24 mouse cellular contexts compared by ENCODE assay signal in genomic region chr1:176727372-176727771, GRCm38 (mm10).
DNase-seq lines count a peak whose midpoint lies in the region; ATAC-seq and TF ChIP-seq lines count a peak whose summit lies in the region.
"Had no signal": no experiment of that assay in that cellular context is flagged by ENCODE, and none has a peak within 500 bp of the region (broad histone marks: within the 10 kb centered on the region; RNA-seq: fewer than 3 reads in every experiment).

No protein-coding gene starts in this region.

- TF ChIP-seq POLR2A in CH12.LX (IDR thresholded peaks at IDR 0.05; ENCODE audit: low read depth, low read length) (no peak), MEL (IDR thresholded peaks at IDR 0.05; ENCODE audit: control insufficient read depth in 1 of 2, insufficient read depth in 1 of 2, low read depth in 1 of 2, low read length in 2 of 2, poor library complexity in 1 of 2) (no peak)

- H3K4me3 ChIP-seq in hindbrain, embryonic 12.5 days, result no peak overlapping the region
- no peak overlapping the region for H3K4me3 ChIP-seq in hindbrain, embryonic 14.5 days (replicated peaks; ENCODE audit: low read length)
- H3K4me3 ChIP-seq in CH12.LX (replicated peaks in 1 of 3; ENCODE audit: low read depth in 2 of 3, low read length in 2 of 3, poor library complexity in 1 of 3), result no peak overlapping the region
- H3K4me3 ChIP-seq in MEL (ENCODE audit: control insufficient read depth in 1 of 2, insufficient read depth in 1 of 2, low read depth in 2 of 2, low read length in 2 of 2), result no peak overlapping the region
- H3K4me3 ChIP-seq: embryonic facial prominence, embryonic 13.5 days; embryonic facial prominence, embryonic 15.5 days; erythroblast, embryonic 14.5 days; forebrain, embryonic 10.5 days; forebrain, embryonic 12.5 days had no signal

- no peak overlapping the region for H3K9ac ChIP-seq in hindbrain, embryonic 12.5 days
- no peak overlapping the region for H3K9ac ChIP-seq in hindbrain, embryonic 14.5 days
- H3K9ac ChIP-seq in CH12.LX (ENCODE audit: insufficient read depth, low read depth) (no peak overlapping the region), MEL (ENCODE audit: control insufficient read depth, low read depth, low read length, poor library complexity, severe bottlenecking) (no peak overlapping the region)
- H3K9ac ChIP-seq: embryonic facial prominence, embryonic 13.5 days; embryonic facial prominence, embryonic 15.5 days; forebrain, embryonic 12.5 days had no signal

- H3K9me3 ChIP-seq in hindbrain, embryonic 12.5 days (replicated peaks), result no peaks in the 10 kb centered on the region
- no peaks in the 10 kb centered on the region for H3K9me3 ChIP-seq in hindbrain, embryonic 14.5 days (ENCODE audit: control insufficient read depth, low read length)
- no peaks in the 10 kb centered on the region for H3K9me3 ChIP-seq in CH12.LX (replicated peaks; ENCODE audit: low read length)
- no peaks in the 10 kb centered on the region for H3K9me3 ChIP-seq in MEL (replicated peaks; ENCODE audit: insufficient read depth, low read length)
- H3K9me3 ChIP-seq: embryonic facial prominence, embryonic 13.5 days; embryonic facial prominence, embryonic 15.5 days; forebrain, embryonic 10.5 days; forebrain, embryonic 12.5 days; G1E had no signal

- in situ Hi-C loops in CH12.LX (cut with MboI; ENCODE audit: low pct_ligation_motif_present, low pct_unique_long_range_greater_than_20kb, low sequenced_read_pairs), result no loop called here

- no peak for TF ChIP-seq RAD21 in CH12.LX (IDR thresholded peaks at IDR 0.05; ENCODE audit: low read depth, low read length)
- TF ChIP-seq RAD21 in MEL (IDR thresholded peaks at IDR 0.05; ENCODE audit: low read depth, low read length), result no peak

- no peak for DNase-seq in hindbrain, embryonic 14.5 days (ENCODE audit: low spot score)
- no peak for DNase-seq in CH12.LX (ENCODE audit: extremely low read depth)
- peak; percentile 18 for DNase-seq in MEL (ENCODE audit: low read depth, low spot score)
- DNase-seq in gastrocnemius, postnatal 14 days, result no peak
- no peak for DNase-seq in right cerebral cortex, postnatal 4 days
- DNase-seq: adrenal gland, adult 2 months; adrenal gland, postnatal 10 days; adrenal gland, postnatal 25 days; cerebellum, adult 11 months; cerebellum, adult 18-20 months; cerebellum, adult 8-10 months; cerebellum, adult 9-11 months; cerebellum, postnatal 14 days; cerebellum, postnatal 36 days; embryo, embryonic 11 days had no signal

- TF ChIP-seq CTCF in CH12.LX (conservative IDR thresholded peaks at IDR 0.05 in 1 of 2, IDR thresholded peaks at IDR 0.05 in 1 of 2; ENCODE audit: low read depth in 2 of 2, low read length in 2 of 2) (no peak), MEL (IDR thresholded peaks at IDR 0.05 in 2 of 3, conservative IDR thresholded peaks at IDR 0.05 in 1 of 3; ENCODE audit: control insufficient read depth in 1 of 3, insufficient read depth in 1 of 3, low read depth in 2 of 3, low read length in 3 of 3, poor library complexity in 1 of 3, severe bottlenecking in 1 of 3) (no peak)

- no peaks in the 10 kb centered on the region for H3K27me3 ChIP-seq in hindbrain, embryonic 12.5 days
- H3K27me3 ChIP-seq in hindbrain, embryonic 14.5 days (ENCODE audit: control insufficient read depth, insufficient read depth, low read length), result no peaks in the 10 kb centered on the region
- H3K27me3 ChIP-seq in CH12.LX (replicated peaks) (no peaks in the 10 kb centered on the region), MEL (ENCODE audit: control insufficient read depth in 1 of 2, insufficient read depth in 2 of 2, low read length in 2 of 2) (no peaks in the 10 kb centered on the region)
- H3K27me3 ChIP-seq: embryonic facial prominence, embryonic 13.5 days; embryonic facial prominence, embryonic 15.5 days; forebrain, embryonic 12.5 days had no signal

- H3K27ac ChIP-seq in hindbrain, embryonic 12.5 days, result no peak overlapping the region
- H3K27ac ChIP-seq in hindbrain, embryonic 14.5 days, result no peak overlapping the region
- H3K27ac ChIP-seq in CH12.LX (ENCODE audit: insufficient read depth, low read depth), result no peak overlapping the region
- H3K27ac ChIP-seq in MEL (ENCODE audit: control insufficient read depth, low read depth, low read length), result no peak overlapping the region
- H3K27ac ChIP-seq: embryonic facial prominence, embryonic 13.5 days; embryonic facial prominence, embryonic 15.5 days; forebrain, embryonic 10.5 days; forebrain, embryonic 12.5 days had no signal

- dilution Hi-C loops in CH12.LX (cut with MboI; ENCODE audit: extremely low pct_ligation_motif_present, extremely low pct_unique_long_range_greater_than_20kb, low sequenced_read_pairs), result no loop called here

- no peaks in the 10 kb centered on the region for H3K4me1 ChIP-seq in hindbrain, embryonic 12.5 days
- H3K4me1 ChIP-seq in hindbrain, embryonic 14.5 days (replicated peaks; ENCODE audit: control insufficient read depth, insufficient read depth, low read length), result no peaks in the 10 kb centered on the region
- H3K4me1 ChIP-seq in CH12.LX (ENCODE audit: control insufficient read depth in 1 of 2, insufficient read depth in 2 of 2) (peaks cover 8 to 22% of the 10 kb centered on the region in 2 experiments), MEL (ENCODE audit: control insufficient read depth in 1 of 2, insufficient read depth in 2 of 2, low read length in 2 of 2) (peaks cover 2 to 4% of the 10 kb centered on the region in 2 experiments; a peak in 3 of 4 replicates)
- H3K4me1 ChIP-seq: embryonic facial prominence, embryonic 13.5 days; embryonic facial prominence, embryonic 15.5 days; forebrain, embryonic 10.5 days; forebrain, embryonic 12.5 days had no signal

- no peak overlapping the region for H3K4me2 ChIP-seq in hindbrain, embryonic 12.5 days (replicated peaks)
- no peak overlapping the region for H3K4me2 ChIP-seq in hindbrain, embryonic 14.5 days (replicated peaks)
- H3K4me2 ChIP-seq in CH12.LX (ENCODE audit: insufficient read depth, low read depth, poor library complexity, severe bottlenecking), result no peak overlapping the region
- H3K4me2 ChIP-seq: embryonic facial prominence, embryonic 13.5 days; embryonic facial prominence, embryonic 15.5 days; forebrain, embryonic 12.5 days had no signal

- H3K79me2 ChIP-seq in CH12.LX (replicated peaks; ENCODE audit: control insufficient read depth, extremely low read depth, insufficient read depth, poor library complexity, severe bottlenecking), result no peaks in the 10 kb centered on the region
- no peaks in the 10 kb centered on the region for H3K79me2 ChIP-seq in MEL (ENCODE audit: control insufficient read depth, insufficient read depth, low read length, poor library complexity)

- peak; percentile 6; the same call in 1 of the 2 replicates for ATAC-seq in hindbrain, embryonic 12.5 days (ENCODE audit: low FRiP score)
- no peak for ATAC-seq in hindbrain, embryonic 14.5 days (ENCODE audit: low FRiP score)
- ATAC-seq: forebrain, embryonic 14.5 days; forebrain, embryonic 16.5 days had no signal

- no peak for TF ChIP-seq EP300 in CH12.LX (IDR thresholded peaks at IDR 0.05; ENCODE audit: low read length)
- TF ChIP-seq EP300 in MEL (IDR thresholded peaks at IDR 0.05; ENCODE audit: low read depth in 1 of 2, low read length in 2 of 2), result no peak

- 97% methylated on average over 2 of the region's 2 CpGs for WGBS in hindbrain, embryonic 12.5 days
- WGBS in hindbrain, embryonic 14.5 days, result 84% methylated on average over 2 of the region's 2 CpGs

- H3K36me3 ChIP-seq in hindbrain, embryonic 12.5 days, result peaks cover 22% of the 10 kb centered on the region
- peaks cover 35% of the 10 kb centered on the region for H3K36me3 ChIP-seq in hindbrain, embryonic 14.5 days (replicated peaks; ENCODE audit: control insufficient read depth, insufficient read depth)
- H3K36me3 ChIP-seq in CH12.LX (replicated peaks in 1 of 2; ENCODE audit: control insufficient read depth in 1 of 2, insufficient read depth in 1 of 2, low read length in 1 of 2) (peaks cover 0 to 3% of the 10 kb centered on the region in 2 experiments), MEL (ENCODE audit: control insufficient read depth in 1 of 2, insufficient read depth in 2 of 2, low read length in 2 of 2) (peaks cover 0 to 10% of the 10 kb centered on the region in 2 experiments; a peak in 2 of 4 replicates)

- intact Hi-C loops in gastrocnemius, postnatal 14 days (cut with DNase I; ENCODE audit: low total_unique reads), result no loop called here

TF ChIP-seq in CH12.LX, 34 proteins besides CTCF, POLR2A, EP300 and RAD21:
- no peak for TF ChIP-seq KAT2A (IDR thresholded peaks at IDR 0.05; ENCODE audit: insufficient replicate concordance, low read length)
- no peak for TF ChIP-seq USF2 (conservative IDR thresholded peaks at IDR 0.05; ENCODE audit: low read depth, low read length)
- TF ChIP-seq GABPA (IDR thresholded peaks at IDR 0.05; ENCODE audit: insufficient replicate concordance, low read depth, low read length), result no peak
- peak; percentile 81 for TF ChIP-seq MAFK (IDR thresholded peaks at IDR 0.05; ENCODE audit: insufficient replicate concordance, low read length)
- no peak for TF ChIP-seq BHLHE40 (IDR thresholded peaks at IDR 0.05; ENCODE audit: low read depth, low read length)

TF ChIP-seq in MEL, 35 proteins besides CTCF, POLR2A, EP300 and RAD21:
- TF ChIP-seq NRF1 (IDR thresholded peaks at IDR 0.05; ENCODE audit: insufficient read depth, low read depth, low read length, poor library complexity, severe bottlenecking) (no peak), USF2 (IDR thresholded peaks at IDR 0.05; ENCODE audit: borderline replicate concordance in 1 of 2, insufficient read depth in 1 of 2, low read depth in 1 of 2, low read length in 2 of 2) (no peak), GATA1 (IDR thresholded peaks at IDR 0.05; ENCODE audit: low read depth, low read length) (0 out of 2 replicates have a peak, but pooled peaks have one; percentile 5), MAFK (IDR thresholded peaks at IDR 0.05; ENCODE audit: borderline replicate concordance, low read depth, low read length) (peak; percentile 78; the same call in 1 of the 2 replicates)
